Mouse (Mus musculus) embryonic facial prominence, embryonic 10.5 days (tissue): Measurements from ENCODE around the gene Lrrfip1. TPM values are rescaled to one million over a fixed set of nuclear protein-coding genes. Genes with fewer than 3 reads are reported as not detected.
A peak's percentile ranks its signal among the peaks of the same experiment; 100 is the strongest.

Source experiments
- DNase-seq: peaks from one replicate; pipeline ENCODE4 v3.0.0-alpha.2; 2017; ENCODE audit warnings: low spot score
- H3K27ac ChIP-seq: fragments of 300-500 bp; sonication (generic); replicated peaks from 2 replicates; pipeline ENCODE4 v1.5.1; 2016; ENCODE audit warnings: mild to moderate bottlenecking
- H3K27me3 ChIP-seq: fragments of 300-500 bp; sonication (generic); replicated peaks from 2 replicates; pipeline ENCODE4 v1.6.1; 2016; ENCODE audit warnings: low read depth, mild to moderate bottlenecking; ENCODE audit not compliant: poor library complexity, severe bottlenecking
- H3K36me3 ChIP-seq: fragments of 300-500 bp; sonication (generic); replicated peaks from 2 replicates; pipeline ENCODE4 v1.6.1; 2016; ENCODE audit warnings: mild to moderate bottlenecking, moderate library complexity
- H3K4me1 ChIP-seq: fragments of 300-500 bp; sonication (generic); 2 replicates; pipeline ENCODE4 v1.6.1; 2016
- H3K4me3 ChIP-seq: fragments of 300-500 bp; sonication (generic); 2 replicates; pipeline ENCODE4 v1.5.1; 2016; ENCODE audit warnings: mild to moderate bottlenecking, moderate library complexity
- H3K9me3 ChIP-seq: fragments of 300-500 bp; sonication (generic); 2 replicates; pipeline ENCODE4 v1.6.1; 2016; ENCODE audit warnings: mild to moderate bottlenecking
- WGBS: fragments of 180-500 bp; shearing (Covaris S2); methylation state at CpG from one replicate; pipeline ENCODE4 v1.1.7; 2016; 5-methylcytosine and 5-hydroxymethylcytosine counted together
- polyA plus RNA-seq: library from polyadenylated mRNA; unstranded; fragments of >200 nt; fragmentation: Nextera tagmentation; extraction: Ambion mirVana; gene quantifications from 2 replicates; pipeline ENCODE4 v1.2.1, GENCODE M21; 2016

The Lrrfip1 gene
- polyA plus RNA-seq, 1 experiment from 2014 or later: 25.7 TPM

DNA sequence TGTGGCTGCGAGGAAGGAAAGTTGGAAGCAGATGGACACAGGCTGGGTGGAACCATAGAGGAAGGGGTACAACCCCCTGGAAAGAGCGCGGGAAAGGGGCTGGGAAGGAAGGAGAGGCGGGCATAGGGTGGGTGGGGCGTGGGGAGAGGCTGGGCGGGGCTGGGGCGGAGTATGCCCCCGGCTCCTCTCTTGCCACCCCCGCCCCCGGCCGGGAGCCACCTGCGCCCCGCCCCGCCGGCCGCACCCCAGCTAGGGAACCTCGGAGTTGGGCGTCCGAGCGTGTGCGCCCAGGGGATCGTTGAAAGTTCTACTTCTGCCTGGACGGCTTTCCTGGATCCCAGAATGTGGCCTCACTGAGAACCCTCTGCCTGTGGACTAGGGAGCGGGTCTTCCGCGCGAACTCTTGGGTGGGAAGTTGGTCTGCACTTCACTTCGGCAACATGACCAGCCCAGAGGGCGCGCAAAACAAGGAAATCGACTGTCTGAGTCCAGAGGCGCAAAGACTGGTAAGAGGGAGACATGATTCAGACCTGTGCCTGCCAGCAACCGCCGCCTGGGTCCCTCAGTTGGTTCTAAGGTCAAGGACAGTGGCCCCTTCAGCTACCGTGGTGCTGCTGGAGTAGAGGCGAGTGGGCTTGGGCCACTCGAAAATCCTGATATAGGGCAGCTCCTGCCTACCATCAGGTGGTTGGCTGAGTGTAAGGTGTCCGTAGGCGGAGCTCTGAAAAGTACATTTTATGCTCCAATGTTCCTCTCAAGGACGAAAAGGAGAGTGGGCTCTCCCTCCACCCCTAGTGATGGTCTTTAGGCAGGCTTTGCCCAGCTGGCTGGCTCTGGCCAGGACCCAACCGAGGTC lies 54.9 kb downstream of the Lrrfip1 start:
- H3K4me1 ChIP-seq: peaks cover 72% of the 10 kb centered on the region
- peak overlapping the region; percentile 82 for H3K27ac ChIP-seq
- H3K27me3 ChIP-seq: peaks cover 18% of the 10 kb centered on the region
- DNase-seq: no peak
- no peaks in the 10 kb centered on the region for H3K36me3 ChIP-seq
- peak overlapping the region; percentile 73 for H3K4me3 ChIP-seq
- no peaks in the 10 kb centered on the region for H3K9me3 ChIP-seq
- WGBS: 2% methylated on average over 39 of the region's 41 CpGs

DNA sequence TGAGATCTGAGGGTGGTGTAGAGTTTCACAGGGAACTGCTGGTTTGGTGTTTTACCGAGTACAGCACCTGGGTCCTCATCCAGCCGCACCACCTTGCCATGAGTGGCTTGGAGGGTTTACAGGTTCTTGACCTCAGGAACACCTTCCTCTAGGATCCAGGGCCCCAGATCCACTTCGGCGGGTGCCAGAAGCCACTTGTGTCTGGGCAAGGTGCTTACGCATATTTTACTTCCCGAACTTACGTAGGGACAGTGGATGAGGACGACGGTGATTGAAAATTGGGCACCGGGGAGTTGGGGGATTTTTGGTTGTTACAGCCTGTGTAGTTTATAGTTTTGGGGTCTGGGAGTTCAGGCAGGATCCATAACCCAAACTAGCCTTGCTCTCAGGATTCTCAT lies 55.5 kb downstream of the Lrrfip1 start:
- DNase-seq: no peak
- 48% methylated on average over 10 of the region's 10 CpGs for WGBS
- no peaks in the 10 kb centered on the region for H3K36me3 ChIP-seq
- H3K4me1 ChIP-seq: peaks cover 72% of the 10 kb centered on the region
- peak overlapping the region; percentile 73 for H3K4me3 ChIP-seq
- H3K27me3 ChIP-seq: peaks cover 18% of the 10 kb centered on the region
- H3K27ac ChIP-seq: peak overlapping the region; percentile 82
- no peaks in the 10 kb centered on the region for H3K9me3 ChIP-seq

DNA sequence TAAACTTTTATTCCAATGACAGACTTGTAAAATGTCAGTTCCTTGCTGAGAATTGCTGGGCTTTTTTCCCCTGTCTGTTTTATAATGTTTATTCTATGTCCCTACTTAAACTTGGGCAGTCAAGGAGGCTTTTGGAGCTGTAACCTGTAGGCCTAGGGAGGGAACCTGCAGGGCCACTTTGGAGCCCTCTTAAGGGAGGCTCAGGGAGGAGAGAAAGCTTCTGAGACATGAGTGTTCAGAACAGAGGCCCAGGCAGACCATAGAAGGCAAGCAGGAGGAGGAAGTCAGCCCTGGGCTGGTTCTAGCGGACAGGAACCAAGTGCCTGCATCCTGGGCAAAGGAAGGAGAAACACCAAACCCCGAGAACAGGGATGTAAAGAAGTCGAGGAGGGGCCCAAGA lies 56.3 kb downstream of the Lrrfip1 start:
- peaks cover 72% of the 10 kb centered on the region for H3K4me1 ChIP-seq
- H3K4me3 ChIP-seq: peak overlapping the region; percentile 73; the same call in 1 of the 2 replicates
- DNase-seq: no peak
- H3K9me3 ChIP-seq: no peaks in the 10 kb centered on the region
- WGBS: 70% methylated on average over 3 of the region's 3 CpGs
- H3K36me3 ChIP-seq: no peaks in the 10 kb centered on the region
- H3K27me3 ChIP-seq: peaks cover 18% of the 10 kb centered on the region
- H3K27ac ChIP-seq: peak overlapping the region; percentile 48

DNA sequence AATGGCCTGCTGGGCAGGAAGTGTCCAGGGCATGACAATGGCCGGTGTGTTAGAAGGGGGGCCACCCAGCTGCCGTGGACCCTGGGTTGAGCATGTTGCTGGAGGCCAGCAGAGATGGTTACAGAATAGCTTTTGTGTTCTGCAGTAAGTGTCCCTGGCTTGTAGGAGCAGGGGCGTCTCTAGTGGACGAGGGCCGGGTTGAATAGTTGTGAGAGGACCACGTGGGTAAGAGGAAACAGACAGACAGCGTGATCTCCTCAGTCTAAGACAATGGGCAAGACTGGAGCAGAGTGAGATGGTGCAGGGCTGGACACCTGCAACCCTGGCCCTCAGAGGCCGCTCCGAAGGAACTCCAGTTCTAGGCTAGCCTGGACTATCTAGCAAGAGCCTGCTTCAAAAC lies 57.2 kb downstream of the Lrrfip1 start:
- no peak for DNase-seq
- Histone ChIP-seq H3K36me3 (no peaks in the 10 kb centered on the region), H3K4me3 (no peak overlapping the region), H3K9me3 (no peaks in the 10 kb centered on the region), H3K4me1 (peaks cover 74% of the 10 kb centered on the region), H3K27ac (no peak overlapping the region; the same call in 1 of the 2 replicates), H3K27me3 (peaks cover 18% of the 10 kb centered on the region)
- 50% methylated on average over 9 of the region's 9 CpGs for WGBS

DNA sequence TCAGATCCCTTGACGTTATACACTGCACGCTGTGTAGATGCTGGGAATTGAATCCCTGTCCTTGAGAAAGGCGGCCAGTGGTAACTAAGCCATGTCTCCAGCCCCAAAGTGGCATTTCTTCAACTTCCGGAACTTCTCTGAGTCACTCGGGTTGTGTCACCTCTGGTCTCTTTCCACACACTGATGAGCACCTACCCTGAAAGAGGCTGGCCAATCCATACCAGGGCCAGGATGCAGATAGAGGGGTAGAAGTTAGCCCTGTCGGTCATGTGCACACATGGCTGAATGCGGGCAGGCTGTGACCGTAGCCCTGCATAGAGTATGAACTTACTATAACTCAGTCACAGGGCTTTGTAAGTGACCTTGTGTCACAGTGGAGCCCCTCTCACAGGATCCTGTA lies 57.9 kb downstream of the Lrrfip1 start:
- Histone ChIP-seq H3K4me1 (peaks cover 77% of the 10 kb centered on the region), H3K27me3 (peaks cover 12% of the 10 kb centered on the region), H3K9me3 (no peaks in the 10 kb centered on the region), H3K36me3 (no peaks in the 10 kb centered on the region), H3K4me3 (no peak overlapping the region), H3K27ac (peak overlapping the region; percentile 48; the same call in 1 of the 2 replicates)
- DNase-seq: no peak
- WGBS: 88% methylated on average over 8 of the region's 8 CpGs

DNA sequence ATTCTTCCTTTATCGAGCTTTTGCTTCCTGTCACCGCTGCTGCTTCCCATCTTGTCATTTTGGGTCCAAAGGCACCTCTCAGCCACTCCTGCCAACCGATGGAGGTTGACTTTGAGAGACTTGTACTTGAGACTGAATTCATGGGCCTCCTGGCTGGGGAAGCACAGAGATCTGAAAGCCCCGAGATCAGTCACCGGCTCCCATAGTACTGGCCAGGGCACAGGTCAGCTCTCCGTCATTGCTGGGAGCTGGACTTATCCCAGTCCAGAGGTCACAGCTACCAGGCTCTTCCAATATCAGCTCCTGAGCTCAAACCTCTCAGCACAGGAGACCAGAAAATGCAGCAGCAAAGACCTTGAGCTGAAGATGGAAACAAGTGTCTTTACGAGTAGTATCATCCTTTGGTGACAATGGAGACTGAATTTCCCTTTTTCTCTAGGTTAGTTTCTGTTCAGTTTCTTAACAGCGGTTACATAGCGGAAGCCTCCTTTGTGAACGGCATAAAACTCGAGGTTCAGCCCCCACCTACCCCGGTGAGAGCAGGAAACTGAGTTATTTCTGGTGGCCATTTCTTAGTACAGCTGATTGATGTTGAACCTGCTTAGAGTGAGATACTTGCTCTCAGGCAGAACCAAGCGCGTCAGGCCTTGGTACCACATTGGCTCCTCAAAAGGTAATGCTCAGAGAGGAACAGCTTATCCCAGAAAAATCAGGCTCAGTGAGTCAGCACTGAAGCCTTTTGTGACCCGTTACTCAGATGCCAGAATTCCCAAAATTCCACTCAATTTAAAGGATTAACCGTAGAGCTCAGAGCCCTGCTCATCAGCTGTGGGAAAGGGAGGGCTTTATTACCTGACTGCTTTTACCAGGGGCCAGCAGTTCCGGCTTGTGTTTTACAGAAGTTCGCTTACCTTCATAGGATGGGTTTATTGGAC lies 59.0 kb downstream of the Lrrfip1 start:
- 74% methylated on average over 18 of the region's 18 CpGs for WGBS
- 0 out of 2 replicates have a peak overlapping the region, but pooled peaks have one; percentile 35 for H3K27ac ChIP-seq
- H3K36me3 ChIP-seq: no peaks in the 10 kb centered on the region
- peaks cover 79% of the 10 kb centered on the region for H3K4me1 ChIP-seq
- H3K27me3 ChIP-seq: 0 out of 2 replicates have a peak, but pooled peaks cover 6% of the 10 kb centered on the region
- no peak for DNase-seq
- H3K4me3 ChIP-seq: no peak overlapping the region
- H3K9me3 ChIP-seq: no peaks in the 10 kb centered on the region

DNA sequence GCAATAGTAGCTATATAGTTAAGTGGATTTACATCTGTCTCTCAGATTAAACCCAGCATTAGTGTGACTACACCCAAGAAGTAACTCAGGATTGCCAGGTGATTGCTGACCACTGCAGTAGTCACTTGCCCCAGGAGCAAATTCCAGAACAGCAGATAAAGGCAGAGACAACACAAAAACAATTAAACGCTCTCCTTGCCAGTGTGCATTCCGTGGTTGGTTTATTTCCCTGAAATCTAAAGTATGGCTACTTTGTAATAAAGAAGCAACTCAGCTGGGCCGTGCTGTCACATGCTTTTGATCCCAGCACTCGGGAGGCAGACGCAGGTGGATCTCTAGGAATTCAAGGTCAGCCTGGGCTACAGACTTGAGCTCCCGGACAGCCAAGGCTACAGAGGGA lies 59.7 kb downstream of the Lrrfip1 start:
- 75% methylated on average over 6 of the region's 6 CpGs for WGBS
- 0 out of 2 replicates have a peak, but pooled peaks cover 6% of the 10 kb centered on the region for H3K27me3 ChIP-seq
- H3K4me1 ChIP-seq: peaks cover 80% of the 10 kb centered on the region
- H3K4me3 ChIP-seq: no peak overlapping the region
- H3K27ac ChIP-seq: no peak overlapping the region
- no peaks in the 10 kb centered on the region for H3K36me3 ChIP-seq
- DNase-seq: no peak
- H3K9me3 ChIP-seq: no peaks in the 10 kb centered on the region

GRCm38 (mm10) chr1:91059792-91060604 lies 61.5 kb downstream of the Lrrfip1 start:
- no peaks in the 10 kb centered on the region for H3K27me3 ChIP-seq
- H3K4me3 ChIP-seq: no peak overlapping the region
- 79% methylated on average over 9 of the region's 9 CpGs for WGBS
- no peak for DNase-seq
- peaks cover 64% of the 10 kb centered on the region for H3K4me1 ChIP-seq
- H3K9me3 ChIP-seq: no peaks in the 10 kb centered on the region
- no peak overlapping the region for H3K27ac ChIP-seq
- H3K36me3 ChIP-seq: no peaks in the 10 kb centered on the region

DNA sequence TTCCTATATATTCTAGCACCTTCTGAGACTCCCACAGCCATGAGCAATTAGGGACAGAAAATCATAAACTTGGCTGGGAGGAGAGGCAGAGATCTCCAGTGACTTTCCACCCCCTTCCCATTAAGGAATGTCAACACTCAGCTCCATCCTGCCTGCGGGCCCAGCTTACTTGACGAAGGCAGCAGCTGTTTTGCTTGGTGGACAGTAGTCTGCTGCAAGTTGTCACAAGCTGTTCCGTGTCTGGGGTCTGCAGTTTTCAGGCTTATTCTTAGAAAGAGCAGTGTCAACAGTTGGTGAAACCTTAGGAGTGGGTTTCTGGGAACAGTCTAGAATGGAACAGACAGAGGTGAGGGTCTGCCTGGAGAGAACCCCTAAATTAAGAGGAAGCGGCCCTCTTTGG lies 62.6 kb downstream of the Lrrfip1 start:
- Histone ChIP-seq H3K27me3 (no peaks in the 10 kb centered on the region), H3K36me3 (no peaks in the 10 kb centered on the region), H3K9me3 (no peaks in the 10 kb centered on the region), H3K27ac (no peak overlapping the region), H3K4me1 (peaks cover 62% of the 10 kb centered on the region), H3K4me3 (no peak overlapping the region)
- WGBS: 74% methylated on average over 4 of the region's 4 CpGs
- no peak for DNase-seq

- no peak overlapping the region for H3K4me3 ChIP-seq
- H3K27ac ChIP-seq: peak overlapping the region; percentile 21
- H3K36me3 ChIP-seq: no peaks in the 10 kb centered on the region
- no peak for DNase-seq
- H3K27me3 ChIP-seq: no peaks in the 10 kb centered on the region
- H3K4me1 ChIP-seq: peaks cover 49% of the 10 kb centered on the region
- H3K9me3 ChIP-seq: no peaks in the 10 kb centered on the region
- 52% methylated on average over 5 of the region's 5 CpGs for WGBS
Measured at GRCm38 (mm10) chr1:91062363-91062762, 63.8 kb downstream of the Lrrfip1 start.

GRCm38 (mm10) chr1:91064053-91064452 lies 65.5 kb downstream of the Lrrfip1 start:
- Histone ChIP-seq H3K4me1 (peaks cover 45% of the 10 kb centered on the region), H3K27me3 (no peaks in the 10 kb centered on the region), H3K27ac (no peak overlapping the region), H3K4me3 (no peak overlapping the region), H3K36me3 (no peaks in the 10 kb centered on the region), H3K9me3 (no peaks in the 10 kb centered on the region)
- no peak for DNase-seq
- 94% methylated on average over 2 of the region's 2 CpGs for WGBS
